Mouse (Mus musculus) limb, embryonic 13.5 days (tissue): ENCODE measurements around the gene Dkk2. TPM values are rescaled to one million over a fixed set of nuclear protein-coding genes. Genes with fewer than 3 reads are reported as not detected.

Experiments
- ATAC-seq: fragments of 200-750 bp; cut with Nextera tagmentation; 2 replicates; pipeline ENCODE4 v1.8.0; 2017; ENCODE audit warnings: low read depth, moderate number of reproducible peaks, moderate TSS enrichment; ENCODE audit not compliant: low FRiP score
- H3K27ac ChIP-seq: fragments of 300-500 bp; sonication (generic); 2 replicates; pipeline ENCODE4 v1.5.1; 2015; ENCODE audit warnings: inconsistent platforms, mild to moderate bottlenecking, moderate library complexity
- H3K27me3 ChIP-seq: fragments of 300-500 bp; sonication (generic); 2 replicates; pipeline ENCODE4 v1.6.1; 2015; ENCODE audit warnings: mild to moderate bottlenecking, inconsistent platforms
- H3K36me3 ChIP-seq: fragments of 300-500 bp; sonication (generic); 2 replicates; pipeline ENCODE4 v1.6.1; 2015; ENCODE audit warnings: inconsistent platforms, mild to moderate bottlenecking, moderate library complexity
- H3K4me1 ChIP-seq: fragments of 300-500 bp; sonication (generic); 2 replicates; pipeline ENCODE4 v1.6.1; 2015; ENCODE audit warnings: inconsistent platforms
- H3K4me2 ChIP-seq: fragments of 300-500 bp; sonication (generic); replicated peaks from 2 replicates; pipeline ENCODE4 v1.6.1; 2015; ENCODE audit warnings: inconsistent platforms, mild to moderate bottlenecking, moderate library complexity
- H3K4me3 ChIP-seq: fragments of 300-500 bp; sonication (generic); 2 replicates; pipeline ENCODE4 v1.5.1; 2015; ENCODE audit warnings: moderate library complexity, mild to moderate bottlenecking, inconsistent platforms
- H3K9ac ChIP-seq: fragments of 300-500 bp; sonication (generic); 2 replicates; pipeline ENCODE4 v1.6.1; 2015; ENCODE audit warnings: mild to moderate bottlenecking, inconsistent platforms
- H3K9me3 ChIP-seq: fragments of 300-500 bp; sonication (generic); 2 replicates; pipeline ENCODE4 v1.6.1; 2016; ENCODE audit warnings: inconsistent platforms
- WGBS: fragments of 180-500 bp; shearing (Covaris S2); methylation state at CpG from one replicate; pipeline ENCODE4 v1.1.7; 2015; 5-methylcytosine and 5-hydroxymethylcytosine counted together
- polyA plus RNA-seq: library from polyadenylated mRNA; unstranded; fragments of >200 nt; fragmentation: Nextera tagmentation; extraction: Ambion mirVana; gene quantifications from 2 replicates; pipeline ENCODE4 v1.2.1, GENCODE M21; 2015

Dkk2 gene
- polyA plus RNA-seq, 1 experiment from 2014 or later = 71.3 TPM

GRCm38 (mm10) chr3:132129730-132130274 lies 44.7 kb downstream of the Dkk2 start:
- peaks cover 17% of the 10 kb centered on the region for H3K4me1 ChIP-seq
- H3K27me3 ChIP-seq = no peaks in the 10 kb centered on the region
- no peaks in the 10 kb centered on the region for H3K9me3 ChIP-seq
- H3K4me2 ChIP-seq = no peak overlapping the region
- no peaks in the 10 kb centered on the region for H3K36me3 ChIP-seq
- no peak overlapping the region for H3K4me3 ChIP-seq
- H3K9ac ChIP-seq = no peak overlapping the region
- WGBS = 30% methylated on average over 1 of the region's 1 CpGs
- peak; percentile 91; the same call in 1 of the 2 replicates for ATAC-seq
- peak overlapping the region; percentile 4; the same call in 1 of the 2 replicates for H3K27ac ChIP-seq

GRCm38 (mm10) chr3:132130781-132131180 lies 45.7 kb downstream of the Dkk2 start:
- Histone ChIP-seq H3K36me3 (no peaks in the 10 kb centered on the region), H3K4me2 (no peak overlapping the region), H3K9ac (no peak overlapping the region), H3K27ac (no peak overlapping the region; the same call in 1 of the 2 replicates), H3K4me1 (peaks cover 17% of the 10 kb centered on the region), H3K9me3 (no peaks in the 10 kb centered on the region), H3K27me3 (no peaks in the 10 kb centered on the region), H3K4me3 (no peak overlapping the region)
- ATAC-seq = no peak
- 81% methylated on average over 3 of the region's 3 CpGs for WGBS

DNA sequence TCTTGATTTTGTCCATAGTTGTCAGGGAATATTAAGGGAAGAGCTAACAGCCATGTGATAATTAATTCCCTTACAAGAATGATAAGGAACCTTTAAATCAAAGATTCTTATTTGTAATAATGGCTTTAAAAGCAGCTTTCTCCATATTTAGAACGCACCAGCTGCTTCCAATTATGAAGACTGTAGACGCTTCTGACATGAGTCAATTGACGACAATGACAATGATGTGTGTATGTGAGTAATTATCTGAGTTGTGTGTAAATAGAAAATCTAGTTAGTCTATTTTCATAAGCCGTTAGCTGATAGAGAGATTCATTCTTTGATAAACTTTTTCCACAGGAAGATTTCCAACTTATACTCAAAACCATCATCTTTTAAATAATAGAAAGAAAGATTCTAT lies 46.8 kb downstream of the Dkk2 start:
- H3K27ac ChIP-seq = no peak overlapping the region
- H3K4me2 ChIP-seq = no peak overlapping the region
- H3K4me1 ChIP-seq = peaks cover 17% of the 10 kb centered on the region
- no peak overlapping the region for H3K9ac ChIP-seq
- WGBS = 71% methylated on average over 4 of the region's 4 CpGs
- H3K36me3 ChIP-seq = no peaks in the 10 kb centered on the region
- ATAC-seq = no peak
- H3K4me3 ChIP-seq = no peak overlapping the region
- H3K27me3 ChIP-seq = no peaks in the 10 kb centered on the region
- no peaks in the 10 kb centered on the region for H3K9me3 ChIP-seq

DNA sequence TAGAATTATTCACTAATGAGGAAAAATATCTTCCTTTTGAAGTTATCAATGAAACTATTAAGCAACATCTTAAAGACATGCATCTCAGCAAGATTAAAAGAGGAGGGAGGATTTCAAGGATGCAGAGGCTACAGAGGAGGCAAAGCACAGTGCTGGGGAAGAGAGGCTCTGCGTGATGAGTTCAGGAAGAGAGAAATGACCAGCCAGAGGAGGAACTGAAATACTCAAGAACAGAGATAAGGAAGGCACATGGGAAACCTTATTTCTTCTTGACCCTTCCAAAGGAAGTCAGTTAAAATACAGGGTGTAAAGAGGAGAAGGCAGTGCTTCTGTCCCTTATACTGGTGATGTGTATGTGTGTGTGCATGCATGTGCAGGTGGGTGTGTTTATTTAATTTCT lies 49.4 kb downstream of the Dkk2 start:
- H3K9ac ChIP-seq = no peak overlapping the region
- peaks cover 24% of the 10 kb centered on the region for H3K4me1 ChIP-seq
- H3K9me3 ChIP-seq = no peaks in the 10 kb centered on the region
- no peak overlapping the region for H3K4me2 ChIP-seq
- no peak for ATAC-seq
- no peak overlapping the region for H3K27ac ChIP-seq
- no peak overlapping the region for H3K4me3 ChIP-seq
- H3K36me3 ChIP-seq = no peaks in the 10 kb centered on the region
- H3K27me3 ChIP-seq = no peaks in the 10 kb centered on the region
- WGBS = 73% methylated on average over 1 of the region's 1 CpGs

- Histone ChIP-seq H3K9me3 (no peaks in the 10 kb centered on the region), H3K27ac (peak overlapping the region; percentile 15; the same call in 1 of the 2 replicates)
- peak; percentile 40 for ATAC-seq
Observed at GRCm38 (mm10) chr3:132137802-132138378, 52.8 kb downstream of the Dkk2 start.

DNA sequence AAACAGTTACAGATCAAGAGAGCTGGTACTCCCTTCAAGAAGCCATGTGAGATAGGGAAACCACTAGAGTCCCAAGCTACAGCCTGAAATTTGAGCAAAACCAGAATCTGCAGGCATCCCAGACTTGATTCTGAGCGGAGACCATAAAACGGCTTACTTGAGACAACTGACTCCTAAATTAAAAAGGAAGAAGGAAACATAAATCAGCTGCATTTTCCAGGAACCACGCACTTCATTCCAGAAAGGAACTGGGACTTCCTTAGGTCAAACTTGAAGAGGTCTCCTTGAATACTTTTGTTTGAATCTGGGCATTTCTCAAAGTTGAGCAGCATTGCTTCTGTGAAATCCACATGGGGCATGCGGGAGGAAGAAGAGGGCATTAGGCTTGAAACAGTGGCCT lies 55.9 kb downstream of the Dkk2 start:
- H3K27ac ChIP-seq = no peak overlapping the region
- H3K27me3 ChIP-seq = no peaks in the 10 kb centered on the region
- 27% methylated on average over 4 of the region's 4 CpGs for WGBS
- no peak overlapping the region for H3K9ac ChIP-seq
- no peak overlapping the region for H3K4me2 ChIP-seq
- no peaks in the 10 kb centered on the region for H3K9me3 ChIP-seq
- H3K4me1 ChIP-seq = peaks cover 22% of the 10 kb centered on the region
- no peak for ATAC-seq
- no peak overlapping the region for H3K4me3 ChIP-seq
- no peaks in the 10 kb centered on the region for H3K36me3 ChIP-seq

More at GRCm38 (mm10) chr3:132137802-132138378, 52.8 kb downstream of the Dkk2 start:
- no peaks in the 10 kb centered on the region for H3K27me3 ChIP-seq
- H3K4me2 ChIP-seq = no peak overlapping the region
- no peak overlapping the region for H3K9ac ChIP-seq
- WGBS = 62% methylated on average over 11 of the region's 11 CpGs
- no peak overlapping the region for H3K4me3 ChIP-seq
- H3K4me1 ChIP-seq = peaks cover 19% of the 10 kb centered on the region
- H3K36me3 ChIP-seq = no peaks in the 10 kb centered on the region

- no peak overlapping the region for H3K4me2 ChIP-seq
- 59% methylated on average over 6 of the region's 6 CpGs for WGBS
- peaks cover 20% of the 10 kb centered on the region for H3K4me1 ChIP-seq
- no peaks in the 10 kb centered on the region for H3K36me3 ChIP-seq
- no peak overlapping the region for H3K27ac ChIP-seq
- H3K4me3 ChIP-seq = no peak overlapping the region
- H3K9me3 ChIP-seq = no peaks in the 10 kb centered on the region
- H3K9ac ChIP-seq = no peak overlapping the region
- no peaks in the 10 kb centered on the region for H3K27me3 ChIP-seq
- ATAC-seq = no peak
Observed at GRCm38 (mm10) chr3:132149446-132150025, 64.4 kb downstream of the Dkk2 start.

GRCm38 (mm10) chr3:132158817-132159216 lies 73.7 kb downstream of the Dkk2 start:
- Histone ChIP-seq H3K4me2 (no peak overlapping the region), H3K9ac (no peak overlapping the region), H3K36me3 (no peaks in the 10 kb centered on the region), H3K4me1 (peaks cover 7% of the 10 kb centered on the region), H3K27me3 (no peaks in the 10 kb centered on the region), H3K9me3 (no peaks in the 10 kb centered on the region), H3K4me3 (no peak overlapping the region), H3K27ac (no peak overlapping the region)
- ATAC-seq = no peak
- WGBS = 81% methylated on average over 2 of the region's 2 CpGs

- Histone ChIP-seq H3K4me3 (no peak overlapping the region), H3K27me3 (no peaks in the 10 kb centered on the region), H3K9ac (no peak overlapping the region), H3K27ac (no peak overlapping the region), H3K9me3 (no peaks in the 10 kb centered on the region), H3K4me2 (no peak overlapping the region), H3K36me3 (no peaks in the 10 kb centered on the region), H3K4me1 (no peaks in the 10 kb centered on the region)
- ATAC-seq = no peak
- WGBS = 90% methylated on average over 3 of the region's 3 CpGs
Observed at GRCm38 (mm10) chr3:132168911-132169310, 83.8 kb downstream of the Dkk2 start.

GRCm38 (mm10) chr3:132186888-132187552 lies 101.9 kb downstream of the Dkk2 start:
- Histone ChIP-seq H3K27ac (no peak overlapping the region), H3K4me2 (no peak overlapping the region), H3K4me3 (no peak overlapping the region), H3K27me3 (no peaks in the 10 kb centered on the region), H3K4me1 (no peaks in the 10 kb centered on the region), H3K9ac (no peak overlapping the region), H3K36me3 (peaks cover 5% of the 10 kb centered on the region; the same call in 1 of the 2 replicates), H3K9me3 (no peaks in the 10 kb centered on the region)
- ATAC-seq = peak; percentile 76
- 54% methylated on average over 12 of the region's 12 CpGs for WGBS

DNA sequence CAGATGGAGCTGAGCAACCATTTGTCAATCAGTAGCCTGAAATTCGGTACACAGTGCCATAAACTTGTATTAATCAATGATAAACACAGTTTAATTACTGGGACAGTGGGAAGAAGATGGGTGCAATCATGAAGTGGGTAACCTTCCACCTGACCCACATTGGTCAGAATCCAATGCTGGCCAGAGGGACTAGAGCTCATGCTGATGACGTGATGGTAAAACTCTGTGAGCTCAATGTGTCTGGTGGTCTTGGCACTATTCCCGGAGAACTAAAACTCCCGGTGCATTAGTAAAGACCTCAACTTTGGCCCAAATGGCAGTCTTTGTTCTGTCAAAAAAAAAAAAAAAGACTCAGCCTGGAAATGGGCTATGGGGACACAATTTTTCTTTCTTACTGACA lies 116.9 kb downstream of the Dkk2 start:
- no peaks in the 10 kb centered on the region for H3K36me3 ChIP-seq
- H3K4me3 ChIP-seq = no peak overlapping the region
- 0 out of 2 replicates have a peak, but pooled peaks cover 5% of the 10 kb centered on the region for H3K4me1 ChIP-seq
- H3K27ac ChIP-seq = no peak overlapping the region
- H3K4me2 ChIP-seq = no peak overlapping the region
- H3K9me3 ChIP-seq = no peaks in the 10 kb centered on the region
- no peaks in the 10 kb centered on the region for H3K27me3 ChIP-seq
- 0 out of 2 replicates have a peak, but pooled peaks have one; percentile 24 for ATAC-seq
- 38% methylated on average over 4 of the region's 4 CpGs for WGBS
- no peak overlapping the region for H3K9ac ChIP-seq

DNA sequence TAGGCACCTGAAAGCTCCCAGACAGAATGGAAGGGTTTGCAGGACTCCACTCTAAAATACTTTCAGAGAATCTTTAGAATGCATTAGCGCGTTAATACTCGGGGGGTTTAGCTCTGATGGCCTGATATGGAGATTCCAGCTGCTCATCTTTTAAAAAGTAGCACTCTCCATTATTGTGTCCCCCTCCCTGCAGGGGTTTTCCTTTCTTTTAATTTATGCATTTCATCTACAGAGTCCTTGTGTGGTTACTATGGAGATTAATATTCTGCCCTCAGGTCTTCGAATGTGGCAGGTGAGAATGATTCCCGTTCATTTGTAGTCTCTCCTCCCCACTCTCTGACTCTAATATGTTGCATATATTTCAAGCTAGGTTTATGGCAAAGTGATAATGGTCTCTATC lies 117.6 kb downstream of the Dkk2 start:
- WGBS = 86% methylated on average over 5 of the region's 5 CpGs
- Histone ChIP-seq H3K36me3 (no peaks in the 10 kb centered on the region), H3K9ac (no peak overlapping the region), H3K27ac (no peak overlapping the region), H3K27me3 (no peaks in the 10 kb centered on the region), H3K4me3 (no peak overlapping the region), H3K4me2 (no peak overlapping the region), H3K9me3 (no peaks in the 10 kb centered on the region), H3K4me1 (0 out of 2 replicates have a peak, but pooled peaks cover 5% of the 10 kb centered on the region)
- no peak for ATAC-seq
